Comparison of ENCODE assay signal across 20 mouse cellular contexts in the genomic region with DNA sequence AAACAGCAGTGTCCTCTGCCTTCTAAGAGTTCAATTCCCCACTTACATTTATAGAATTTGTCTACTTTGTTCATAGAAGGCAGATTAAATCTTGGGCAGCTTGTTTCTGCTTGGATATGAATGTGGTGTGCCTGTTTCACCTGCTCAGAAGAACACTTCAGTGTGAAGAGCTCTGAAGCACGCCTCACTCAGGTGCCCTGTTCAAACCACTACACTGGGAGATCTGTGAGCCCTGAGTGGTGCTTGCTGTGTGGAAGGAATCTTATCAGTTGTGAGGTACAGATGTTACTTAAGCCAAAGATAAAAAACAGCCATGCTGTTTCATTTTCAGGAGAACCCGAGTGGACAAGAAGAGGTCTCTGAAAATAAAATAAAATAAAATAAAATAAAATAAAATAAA.
"Had no signal": no experiment of that assay in that cellular context is flagged by ENCODE, and none has a peak within 500 bp of the region (broad histone marks: within the 10 kb centered on the region; RNA-seq: fewer than 3 reads in every experiment).

No protein-coding gene starts in this region.

- DNase-seq: kidney, adult 11 months; kidney, adult 8-10 months; kidney, postnatal 14 days; layer of hippocampus, adult 9-11 months; layer of hippocampus, postnatal 36 days; liver, embryonic 13.5 days; retina, postnatal 1 day; right cerebral cortex, postnatal 25 days; spleen, adult 18-20 months; thymus, adult 2 months; thymus, postnatal 14 days had no signal

- H3K36me3 ChIP-seq: intestine, embryonic 15.5 days; liver, embryonic 13.5 days; midbrain, embryonic 10.5 days; midbrain, embryonic 13.5 days; neural tube, embryonic 13.5 days had no signal

- ATAC-seq: intestine, embryonic 15.5 days; midbrain, embryonic 13.5 days; midbrain, embryonic 16.5 days had no signal

- H3K4me1 ChIP-seq: intestine, embryonic 15.5 days; midbrain, embryonic 10.5 days; midbrain, embryonic 13.5 days; neural tube, embryonic 13.5 days had no signal

- H3K27ac ChIP-seq: intestine, embryonic 15.5 days; layer of hippocampus, adult 2 months; left cerebral cortex, adult 2 months; liver, embryonic 13.5 days; midbrain, embryonic 10.5 days; midbrain, embryonic 13.5 days; neural tube, embryonic 13.5 days had no signal

- H3K9me3 ChIP-seq: intestine, embryonic 15.5 days; liver, embryonic 13.5 days; megakaryocyte, embryonic 14.5 days; midbrain, embryonic 10.5 days; midbrain, embryonic 13.5 days; neural tube, embryonic 13.5 days had no signal

- H3K4me2 ChIP-seq: intestine, embryonic 15.5 days; liver, embryonic 13.5 days; midbrain, embryonic 13.5 days; neural tube, embryonic 13.5 days had no signal

- H3K4me3 ChIP-seq: intestine, embryonic 15.5 days; layer of hippocampus, adult 2 months; left cerebral cortex, adult 2 months; liver, embryonic 13.5 days; megakaryocyte, embryonic 14.5 days; midbrain, embryonic 10.5 days; midbrain, embryonic 13.5 days; myocyte; neural tube, embryonic 13.5 days had no signal

- H3K9ac ChIP-seq: intestine, embryonic 15.5 days; liver, embryonic 13.5 days; midbrain, embryonic 13.5 days; neural tube, embryonic 13.5 days had no signal

- H3K27me3 ChIP-seq: intestine, embryonic 15.5 days; liver, embryonic 13.5 days; megakaryocyte, embryonic 14.5 days; midbrain, embryonic 13.5 days; neural tube, embryonic 13.5 days had no signal
